Mouse (Mus musculus) MEL (cell line): ENCODE measurements around the gene Gm12184. TPM values are rescaled to one million over a fixed set of nuclear protein-coding genes. Genes with fewer than 3 reads are reported as not detected.
A peak's percentile ranks its signal among the peaks of the same experiment; 100 is the strongest.

Experiments
- DNase-seq: peaks from one replicate; pipeline ENCODE4 v3.0.0; 2011; ENCODE audit warnings: low read depth, low spot score
- H3K27ac ChIP-seq: 2 replicates; pipeline ENCODE4 v1.5.1; 2012; ENCODE audit warnings: low read depth, mild to moderate bottlenecking, control low read depth, low read length, moderate library complexity; ENCODE audit not compliant: control insufficient read depth
- H3K27me3 ChIP-seq, 2 experiments: fragments of 150-350 bp in 1 of 2; sonication (generic) in 1 of 2; 2 replicates each; pipeline ENCODE4 v1.6.1; 2012; ENCODE audit warnings: low read length in 2 of 2, mild to moderate bottlenecking in 2 of 2, improper control_type of control experiment in 1 of 2, moderate library complexity in 1 of 2; ENCODE audit not compliant: insufficient read depth in 2 of 2, control insufficient read depth in 1 of 2
- H3K36me3 ChIP-seq, 2 experiments: 2 replicates each; pipeline ENCODE4 v1.6.1; 2012 to 2014; ENCODE audit warnings: low read length in 2 of 2, improper control_type of control experiment in 1 of 2, inconsistent platforms in 1 of 2, mild to moderate bottlenecking in 1 of 2; ENCODE audit not compliant: insufficient read depth in 2 of 2, control insufficient read depth in 1 of 2
- H3K4me1 ChIP-seq, 2 experiments: fragments of 150-350 bp in 1 of 2; sonication (generic) in 1 of 2; 2 replicates each; pipeline ENCODE4 v1.6.1; 2012; ENCODE audit warnings: low read length in 2 of 2, improper control_type of control experiment in 1 of 2, mild to moderate bottlenecking in 1 of 2; ENCODE audit not compliant: insufficient read depth in 2 of 2, control insufficient read depth in 1 of 2
- H3K4me3 ChIP-seq, 2 experiments: fragments of 150-350 bp in 1 of 2; sonication (generic) in 1 of 2; 2 replicates each; pipeline ENCODE4 v1.5.1; 2012; ENCODE audit warnings: low read depth in 2 of 2, low read length in 2 of 2, mild to moderate bottlenecking in 2 of 2, moderate library complexity in 2 of 2, control low read depth in 1 of 2, improper control_type of control experiment in 1 of 2; ENCODE audit not compliant: control insufficient read depth in 1 of 2, insufficient read depth in 1 of 2
- H3K79me2 ChIP-seq: 2 replicates; pipeline ENCODE4 v1.6.1; 2012; ENCODE audit warnings: mild to moderate bottlenecking, low read length, moderate library complexity; ENCODE audit not compliant: control insufficient read depth, poor library complexity, insufficient read depth
- H3K9ac ChIP-seq: 2 replicates; pipeline ENCODE4 v1.6.1; 2012; ENCODE audit warnings: low read depth, mild to moderate bottlenecking, control low read depth, low read length, moderate library complexity; ENCODE audit not compliant: control insufficient read depth, poor library complexity, severe bottlenecking
- H3K9me3 ChIP-seq: fragments of 150-350 bp; sonication (generic); replicated peaks from 2 replicates; pipeline ENCODE4 v1.6.1; 2012; ENCODE audit warnings: mild to moderate bottlenecking, low read length, improper control_type of control experiment, moderate library complexity; ENCODE audit not compliant: insufficient read depth
- BHLHE40 ChIP-seq: IDR thresholded peaks from 2 replicates; pipeline ENCODE4 v1.6.1; 2012; ENCODE audit warnings: low read depth, mild to moderate bottlenecking, inconsistent platforms, low read length, improper control_type of control experiment, borderline replicate concordance
- CHD1 ChIP-seq: IDR thresholded peaks from 2 replicates; pipeline ENCODE4 v1.6.1; 2012; ENCODE audit warnings: low read depth, mild to moderate bottlenecking, inconsistent platforms, low read length, improper control_type of control experiment
- CHD2 ChIP-seq: IDR thresholded peaks from 2 replicates; pipeline ENCODE4 v1.6.1; 2011; ENCODE audit warnings: low read length, improper control_type of control experiment
- CTCF ChIP-seq, 3 experiments: IDR thresholded peaks in 2 of 3; conservative IDR thresholded peaks in 1 of 3; 2 replicates each; pipeline ENCODE4 v1.5.1; 2011 to 2012; ENCODE audit warnings: low read length in 3 of 3, low read depth in 2 of 3, mild to moderate bottlenecking in 2 of 3, improper control_type of control experiment in 1 of 3, inconsistent platforms in 1 of 3, mixed read lengths in 1 of 3, moderate library complexity in 1 of 3; ENCODE audit not compliant: control insufficient read depth in 1 of 3, insufficient read depth in 1 of 3, poor library complexity in 1 of 3, severe bottlenecking in 1 of 3
- ELF1 ChIP-seq: IDR thresholded peaks from 2 replicates; pipeline ENCODE4 v1.6.1; 2014; ENCODE audit warnings: low read depth, mild to moderate bottlenecking, inconsistent platforms, low read length, improper control_type of control experiment, moderate library complexity
- EP300 ChIP-seq, 2 experiments: IDR thresholded peaks; 2 replicates each; pipeline ENCODE4 v1.6.1; 2011; ENCODE audit warnings: improper control_type of control experiment in 2 of 2, low read length in 2 of 2, low read depth in 1 of 2, mild to moderate bottlenecking in 1 of 2
- ETS1 ChIP-seq: IDR thresholded peaks from 2 replicates; pipeline ENCODE4 v1.6.1; 2012; ENCODE audit warnings: low read depth, mild to moderate bottlenecking, inconsistent platforms, low read length, improper control_type of control experiment, moderate library complexity
- GABPA ChIP-seq: IDR thresholded peaks from 2 replicates; pipeline ENCODE4 v1.6.1; 2012; ENCODE audit warnings: low read depth, mild to moderate bottlenecking, inconsistent platforms, low read length, improper control_type of control experiment, moderate library complexity
- GATA1 ChIP-seq: IDR thresholded peaks from 2 replicates; pipeline ENCODE4 v1.6.1; 2011; ENCODE audit warnings: low read depth, low read length, improper control_type of control experiment
- HCFC1 ChIP-seq: IDR thresholded peaks from 2 replicates; pipeline ENCODE4 v1.6.1; 2012; ENCODE audit warnings: low read depth, mild to moderate bottlenecking, inconsistent platforms, low read length, improper control_type of control experiment, moderate library complexity
- JUND ChIP-seq: IDR thresholded peaks from 2 replicates; pipeline ENCODE4 v1.6.1; 2011; ENCODE audit warnings: low read depth, mild to moderate bottlenecking, improper control_type of control experiment, low read length
- KAT2A ChIP-seq: conservative IDR thresholded peaks from 2 replicates; pipeline ENCODE4 v1.6.1; 2012; ENCODE audit warnings: low read depth, low read length, improper control_type of control experiment, inconsistent platforms
- MAFK ChIP-seq: IDR thresholded peaks from 2 replicates; pipeline ENCODE4 v1.6.1; 2011; ENCODE audit warnings: low read depth, mild to moderate bottlenecking, low read length, improper control_type of control experiment, borderline replicate concordance
- MAX ChIP-seq: IDR thresholded peaks from 2 replicates; pipeline ENCODE4 v1.6.1; 2011; ENCODE audit warnings: low read length, improper control_type of control experiment
- MAZ ChIP-seq: IDR thresholded peaks from 2 replicates; pipeline ENCODE4 v1.6.1; 2012; ENCODE audit warnings: low read depth, mild to moderate bottlenecking, inconsistent platforms, low read length, improper control_type of control experiment
- MEF2A ChIP-seq: IDR thresholded peaks from 2 replicates; pipeline ENCODE4 v1.6.1; 2014; ENCODE audit warnings: low read depth, mild to moderate bottlenecking, inconsistent platforms, low read length, improper control_type of control experiment; ENCODE audit not compliant: poor library complexity, insufficient replicate concordance, severe bottlenecking; ENCODE audit errors: extremely low read depth
- MXI1 ChIP-seq: IDR thresholded peaks from 2 replicates; pipeline ENCODE4 v1.6.1; 2011; ENCODE audit warnings: mild to moderate bottlenecking, low read depth, low read length, improper control_type of control experiment
- MYB ChIP-seq: IDR thresholded peaks from 2 replicates; pipeline ENCODE4 v1.6.1; 2011; ENCODE audit warnings: mild to moderate bottlenecking, low read depth, low read length, improper control_type of control experiment
- MYC ChIP-seq: IDR thresholded peaks from 2 replicates; pipeline ENCODE4 v1.6.1; 2011; ENCODE audit warnings: low read depth, mild to moderate bottlenecking, low read length, improper control_type of control experiment, moderate library complexity
- NELFE ChIP-seq: IDR thresholded peaks from 2 replicates; pipeline ENCODE4 v1.6.1; 2011; ENCODE audit warnings: low read depth, low read length, improper control_type of control experiment
- POLR2A ChIP-seq, 2 experiments: IDR thresholded peaks; 2 replicates each; pipeline ENCODE4 v1.6.1; 2011 to 2012; ENCODE audit warnings: low read length in 2 of 2, mild to moderate bottlenecking in 2 of 2, control low read depth in 1 of 2, improper control_type of control experiment in 1 of 2, low read depth in 1 of 2, moderate library complexity in 1 of 2; ENCODE audit not compliant: control insufficient read depth in 1 of 2, insufficient read depth in 1 of 2, poor library complexity in 1 of 2
- POLR2AphosphoS2 ChIP-seq: IDR thresholded peaks from 2 replicates; pipeline ENCODE4 v1.6.1; 2011; ENCODE audit warnings: low read length, improper control_type of control experiment
- POLR2AphosphoS5 ChIP-seq: IDR thresholded peaks from 2 replicates; pipeline ENCODE4 v1.6.1; 2012; ENCODE audit warnings: low read depth, borderline replicate concordance, mild to moderate bottlenecking, inconsistent platforms, low read length, moderate library complexity, mixed read lengths
- RAD21 ChIP-seq: IDR thresholded peaks from 2 replicates; pipeline ENCODE4 v1.6.1; 2011; ENCODE audit warnings: mild to moderate bottlenecking, low read depth, low read length, improper control_type of control experiment
- RCOR1 ChIP-seq: IDR thresholded peaks from 2 replicates; pipeline ENCODE4 v1.6.1; 2012; ENCODE audit warnings: low read depth, mild to moderate bottlenecking, inconsistent platforms, low read length, improper control_type of control experiment
- SIN3A ChIP-seq: IDR thresholded peaks from 2 replicates; pipeline ENCODE4 v1.6.1; 2012; ENCODE audit warnings: low read length, improper control_type of control experiment, inconsistent platforms
- TAL1 ChIP-seq: IDR thresholded peaks from 2 replicates; pipeline ENCODE4 v1.6.1; 2012; ENCODE audit warnings: mild to moderate bottlenecking, inconsistent platforms, low read length, moderate library complexity, mixed read lengths
- TBP ChIP-seq: IDR thresholded peaks from 2 replicates; pipeline ENCODE4 v1.8.0; 2011; ENCODE audit warnings: low read depth, low read length, improper control_type of control experiment
- TCF12 ChIP-seq: IDR thresholded peaks from 2 replicates; pipeline ENCODE4 v1.6.1; 2014; ENCODE audit warnings: low read depth, mild to moderate bottlenecking, inconsistent platforms, low read length, improper control_type of control experiment, moderate library complexity
- USF1 ChIP-seq: IDR thresholded peaks from 2 replicates; pipeline ENCODE4 v1.6.1; 2014; ENCODE audit warnings: low read depth, mild to moderate bottlenecking, inconsistent platforms, low read length, improper control_type of control experiment, moderate library complexity
- USF2 ChIP-seq, 2 experiments: IDR thresholded peaks; 2 replicates each; pipeline ENCODE4 v1.6.1; 2011 to 2012; ENCODE audit warnings: improper control_type of control experiment in 2 of 2, low read length in 2 of 2, borderline replicate concordance in 1 of 2, inconsistent platforms in 1 of 2, low read depth in 1 of 2, mild to moderate bottlenecking in 1 of 2; ENCODE audit not compliant: insufficient read depth in 1 of 2
- ZC3H11A ChIP-seq: IDR thresholded peaks from 2 replicates; pipeline ENCODE4 v1.6.1; 2012; ENCODE audit warnings: low read depth, mild to moderate bottlenecking, inconsistent platforms, low read length, improper control_type of control experiment
- ZKSCAN1 ChIP-seq: IDR thresholded peaks from 2 replicates; pipeline ENCODE4 v1.6.1; 2012; ENCODE audit warnings: low read depth, mild to moderate bottlenecking, inconsistent platforms, low read length, improper control_type of control experiment, moderate library complexity
- ZMIZ1 ChIP-seq: IDR thresholded peaks from 2 replicates; pipeline ENCODE4 v1.6.1; 2012; ENCODE audit warnings: low read depth, mild to moderate bottlenecking, inconsistent platforms, low read length, improper control_type of control experiment, moderate library complexity
- ZNF384 ChIP-seq: IDR thresholded peaks from 2 replicates; pipeline ENCODE4 v1.6.1; 2012; ENCODE audit warnings: low read depth, mild to moderate bottlenecking, inconsistent platforms, low read length, improper control_type of control experiment
- polyA plus RNA-seq, 2 experiments: library from polyadenylated mRNA; stranded (reverse) in 1 of 2; unstranded in 1 of 2; fragments of >175 nt in 1 of 2; fragments of >200 nt in 1 of 2; gene quantifications; 2 replicates each; pipeline versions ENCODE4 v1.2.1 to v1.2.4; 2012; ENCODE audit warnings: low replicate concordance in 2 of 2, low read depth in 1 of 2; ENCODE audit not compliant: insufficient read length in 2 of 2, insufficient read depth in 1 of 2, missing spikeins in 1 of 2
- total RNA-seq: library from RNA; depleted of rRNA; stranded (reverse); fragments of 300-350 nt; gene quantifications from 2 replicates; pipeline ENCODE4 v1.2.3, GENCODE M21; 2012

The Gm12184 gene
- total and polyA plus RNA-seq, 3 experiments = 10.9 to 15.3 TPM; not detected in 1

DNA sequence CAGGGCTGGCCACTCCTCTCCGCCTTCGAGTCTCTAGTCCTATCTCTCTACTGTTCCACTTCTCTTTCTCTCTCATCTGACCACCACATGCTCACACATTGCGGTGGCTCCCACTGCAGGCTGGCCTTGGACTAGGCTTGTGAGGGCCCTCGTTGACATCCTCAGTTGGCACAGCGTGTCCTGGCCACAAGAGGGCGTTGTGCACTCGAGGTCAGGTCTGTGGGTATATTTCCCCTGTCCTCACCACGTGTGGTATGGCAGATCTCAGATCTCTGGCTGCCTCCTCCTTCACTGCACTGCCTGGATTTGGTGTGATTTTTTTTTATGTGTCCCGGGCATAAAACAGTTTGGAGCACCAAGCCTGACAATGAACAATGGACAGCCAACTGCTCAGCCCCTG is 49.8 kb downstream of the Gm12184 start (continued):
- peak; percentile 69 for TF ChIP-seq SIN3A
- TF ChIP-seq TBP = 0 out of 2 replicates have a peak, but pooled peaks have one; percentile 60
- peak; percentile 71; the same call in 1 of the 2 replicates for TF ChIP-seq USF1

DNA sequence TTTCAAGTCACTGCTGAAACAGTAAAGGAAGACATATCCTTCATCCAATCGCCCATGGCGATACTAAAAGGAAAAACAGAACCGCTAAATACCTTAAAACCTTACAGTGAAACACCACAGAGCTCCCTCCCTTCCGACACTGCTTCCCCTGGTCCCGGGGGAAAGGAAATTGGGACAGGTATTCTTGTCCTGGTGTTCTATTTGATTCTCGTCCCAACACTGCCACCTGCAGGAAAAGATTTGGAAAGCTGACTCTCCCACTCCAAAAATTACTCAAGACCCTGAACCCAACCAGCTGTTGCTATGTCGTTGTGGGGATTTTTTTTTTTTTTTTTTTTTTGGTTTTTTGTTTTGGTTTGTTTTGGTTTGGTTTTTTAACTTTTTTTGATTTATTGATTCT is 51.0 kb downstream of the Gm12184 start:
- Histone ChIP-seq H3K27me3 (no peaks in the 10 kb centered on the region), H3K9ac (no peak overlapping the region), H3K79me2 (no peaks in the 10 kb centered on the region), H3K27ac (no peak overlapping the region), H3K9me3 (no peaks in the 10 kb centered on the region), H3K4me1 (peaks cover 12 to 26% of the 10 kb centered on the region in 2 experiments), H3K36me3 (peaks cover 0 to 4% of the 10 kb centered on the region in 2 experiments; a peak in 2 of 4 replicates), H3K4me3 (peak overlapping the region; percentile 40 to 52)
- peak; percentile 90 for DNase-seq
- TF ChIP-seq MYB (no peak), MEF2A (no peak), ZKSCAN1 (no peak), EP300 (IDR thresholded peaks at IDR 0.05; ENCODE audit: low read depth in 1 of 2, low read length in 2 of 2) (no peak), MYC (0 out of 2 replicates have a peak, but pooled peaks have one; percentile 31), RAD21 (peak; percentile 61), ZNF384 (peak; percentile 86), TAL1 (no peak), RCOR1 (peak; percentile 25; the same call in 1 of the 2 replicates), ZC3H11A (no peak), HCFC1 (no peak), MAZ (no peak), MAX (no peak), POLR2A (IDR thresholded peaks at IDR 0.05; ENCODE audit: control insufficient read depth in 1 of 2, insufficient read depth in 1 of 2, low read depth in 1 of 2, low read length in 2 of 2, poor library complexity in 1 of 2) (no peak), ELF1 (0 out of 2 replicates have a peak, but pooled peaks have one; percentile 17), TCF12 (no peak), TBP (no peak; the same call in 1 of the 2 replicates), CHD1 (no peak), ETS1 (peak; percentile 47; the same call in 1 of the 2 replicates), USF1 (no peak), USF2 (IDR thresholded peaks at IDR 0.05; ENCODE audit: borderline replicate concordance in 1 of 2, insufficient read depth in 1 of 2, low read depth in 1 of 2, low read length in 2 of 2) (no peak), SIN3A (peak; percentile 63; the same call in 1 of the 2 replicates), KAT2A (no peak), GABPA (no peak), JUND (no peak), MXI1 (0 out of 2 replicates have a peak, but pooled peaks have one; percentile 34), ZMIZ1 (no peak), NELFE (no peak), BHLHE40 (no peak), GATA1 (no peak), CTCF (IDR thresholded peaks at IDR 0.05 in 2 of 3, conservative IDR thresholded peaks at IDR 0.05 in 1 of 3; ENCODE audit: control insufficient read depth in 1 of 3, insufficient read depth in 1 of 3, low read depth in 2 of 3, low read length in 3 of 3, poor library complexity in 1 of 3, severe bottlenecking in 1 of 3) (peak; percentile 43 to 85 (median 50)), CHD2 (no peak), POLR2AphosphoS2 (no peak), MAFK (no peak), POLR2AphosphoS5 (no peak)
